Mouse (Mus musculus) heart, embryonic 15.5 days (tissue): Measurements from ENCODE around the gene Zc2hc1c. TPM values are rescaled to one million over a fixed set of nuclear protein-coding genes. Genes with fewer than 3 reads are reported as not detected.
A peak's percentile ranks its signal among the peaks of the same experiment; 100 is the strongest.

Experiments
- ATAC-seq: fragments of 200-750 bp; cut with Nextera tagmentation; replicated peaks from 2 replicates; pipeline ENCODE4 v1.8.0; 2017; ENCODE audit warnings: low read depth, moderate TSS enrichment; ENCODE audit not compliant: insufficient number of reproducible peaks, insufficient read depth, low FRiP score
- H3K27ac ChIP-seq: fragments of 300-500 bp; sonication (generic); 2 replicates; pipeline ENCODE4 v1.5.1; 2015; ENCODE audit warnings: mild to moderate bottlenecking, inconsistent platforms
- H3K27me3 ChIP-seq: fragments of 300-500 bp; sonication (generic); 2 replicates; pipeline ENCODE4 v1.6.1; 2015; ENCODE audit warnings: inconsistent platforms
- H3K36me3 ChIP-seq: fragments of 300-500 bp; sonication (generic); 2 replicates; pipeline ENCODE4 v1.6.1; 2015; ENCODE audit warnings: mild to moderate bottlenecking, inconsistent platforms
- H3K4me1 ChIP-seq: fragments of 300-500 bp; sonication (generic); replicated peaks from 2 replicates; pipeline ENCODE4 v1.6.1; 2015; ENCODE audit warnings: inconsistent platforms
- H3K4me2 ChIP-seq: fragments of 300-500 bp; sonication (generic); 2 replicates; pipeline ENCODE4 v1.6.1; 2015; ENCODE audit warnings: inconsistent platforms, mild to moderate bottlenecking, moderate library complexity
- H3K4me3 ChIP-seq: fragments of 300-500 bp; sonication (generic); 2 replicates; pipeline ENCODE4 v1.5.1; 2015; ENCODE audit warnings: mild to moderate bottlenecking, inconsistent platforms
- H3K9ac ChIP-seq: fragments of 300-500 bp; sonication (generic); 2 replicates; pipeline ENCODE4 v1.6.1; 2015; ENCODE audit warnings: mild to moderate bottlenecking, inconsistent platforms
- H3K9me3 ChIP-seq: fragments of 300-500 bp; sonication (generic); replicated peaks from 2 replicates; pipeline ENCODE4 v1.6.1; 2016; ENCODE audit warnings: inconsistent platforms
- WGBS: fragments of 180-500 bp; shearing (Covaris S2); methylation state at CpG from one replicate; pipeline ENCODE4 v1.1.7; 2015; ENCODE audit warnings: mixed read lengths; 5-methylcytosine and 5-hydroxymethylcytosine counted together
- polyA plus RNA-seq: library from polyadenylated mRNA; unstranded; fragments of >200 nt; fragmentation: Nextera tagmentation; extraction: Ambion mirVana; gene quantifications from 2 replicates; pipeline ENCODE4 v1.2.1, GENCODE M21; 2015

Gene Zc2hc1c
- polyA plus RNA-seq, 1 experiment from 2014 or later: 1.3 TPM

GRCm38 (mm10) chr12:85298127-85298834 lies 9.9 kb downstream of the Zc2hc1c start:
- Histone ChIP-seq H3K4me1 (peaks cover 11% of the 10 kb centered on the region; the same call in 1 of the 2 replicates), H3K27me3 (no peaks in the 10 kb centered on the region), H3K4me2 (no peak overlapping the region), H3K27ac (peak overlapping the region; percentile 35), H3K9me3 (no peaks in the 10 kb centered on the region; the same call in 1 of the 2 replicates), H3K9ac (no peak overlapping the region), H3K36me3 (peaks cover 33% of the 10 kb centered on the region), H3K4me3 (no peak overlapping the region)
- ATAC-seq: no peak
- 68% methylated on average over 11 of the region's 11 CpGs for WGBS

DNA sequence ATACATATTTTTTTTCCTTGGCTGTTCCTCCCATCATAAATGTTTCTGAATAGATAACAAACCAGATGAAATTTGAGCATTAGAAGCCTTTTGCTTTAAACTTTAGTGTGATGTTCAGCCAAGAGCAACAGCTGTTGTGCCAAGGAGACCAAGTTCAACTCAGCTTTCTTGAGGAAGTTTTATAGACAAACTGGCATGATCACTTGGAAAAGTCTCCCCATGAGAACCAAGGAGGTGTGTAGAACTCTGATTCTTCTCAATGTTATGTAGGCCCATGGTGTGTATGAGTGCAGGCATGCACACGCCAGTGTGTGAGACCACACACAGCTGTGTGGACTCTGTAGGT lies 10.4 kb downstream of the Zc2hc1c start:
- no peak for ATAC-seq
- Histone ChIP-seq H3K9ac (no peak overlapping the region), H3K4me1 (peaks cover 11% of the 10 kb centered on the region; the same call in 1 of the 2 replicates), H3K4me3 (no peak overlapping the region), H3K9me3 (no peaks in the 10 kb centered on the region; the same call in 1 of the 2 replicates), H3K4me2 (no peak overlapping the region), H3K36me3 (peaks cover 37% of the 10 kb centered on the region), H3K27me3 (no peaks in the 10 kb centered on the region), H3K27ac (no peak overlapping the region)
- WGBS: 71% methylated on average over 1 of the region's 1 CpGs

DNA sequence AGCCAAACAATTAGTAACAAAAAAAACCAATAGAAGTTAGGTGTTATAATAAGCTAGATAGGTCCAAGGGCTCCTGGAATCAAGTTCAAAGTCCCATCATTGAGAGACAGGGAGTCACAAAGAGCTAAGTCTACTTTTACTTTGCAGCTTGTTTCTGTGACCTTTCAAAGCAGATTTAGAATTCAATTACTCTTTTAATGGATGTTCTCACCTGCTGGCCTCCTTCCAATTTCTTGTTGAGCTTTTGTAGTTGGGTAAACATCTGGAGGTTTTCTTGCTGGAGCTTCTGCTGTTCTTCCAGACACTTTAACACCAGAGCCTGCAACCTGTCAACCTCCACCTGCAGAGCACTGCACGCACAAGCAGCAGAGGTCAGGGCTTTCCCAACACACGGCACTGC lies 14.9 kb downstream of the Zc2hc1c start:
- no peak overlapping the region for H3K27ac ChIP-seq
- 71% methylated on average over 2 of the region's 2 CpGs for WGBS

GRCm38 (mm10) chr12:85304725-85305124 lies 16.3 kb downstream of the Zc2hc1c start:
- WGBS: 60% methylated on average over 4 of the region's 4 CpGs
- Histone ChIP-seq H3K9ac (no peak overlapping the region), H3K36me3 (peaks cover 93% of the 10 kb centered on the region)

More for the DNA sequence above, 14.9 kb downstream of the Zc2hc1c start:
- no peak overlapping the region for H3K4me2 ChIP-seq
- H3K9me3 ChIP-seq: no peaks in the 10 kb centered on the region
- H3K36me3 ChIP-seq: peaks cover 79% of the 10 kb centered on the region
- no peak for ATAC-seq
- H3K27me3 ChIP-seq: no peaks in the 10 kb centered on the region
- H3K9ac ChIP-seq: no peak overlapping the region
- no peak overlapping the region for H3K4me3 ChIP-seq
- H3K4me1 ChIP-seq: peaks cover 8% of the 10 kb centered on the region

GRCm38 (mm10) chr12:85305247-85305892 lies 17.0 kb downstream of the Zc2hc1c start:
- no peaks in the 10 kb centered on the region for H3K27me3 ChIP-seq
- peak overlapping the region; percentile 47; the same call in 1 of the 2 replicates for H3K9ac ChIP-seq
- H3K9me3 ChIP-seq: no peaks in the 10 kb centered on the region
- 0 out of 2 replicates have a peak overlapping the region, but pooled peaks have one; percentile 25 for H3K4me3 ChIP-seq
- WGBS: 37% methylated on average over 16 of the region's 16 CpGs
- H3K27ac ChIP-seq: peak overlapping the region; percentile 67
- H3K4me1 ChIP-seq: peaks cover 8% of the 10 kb centered on the region
- peak overlapping the region; percentile 53 for H3K4me2 ChIP-seq
- peak; percentile 40; the same call in 1 of the 2 replicates for ATAC-seq
- H3K36me3 ChIP-seq: peaks cover 94% of the 10 kb centered on the region

More at GRCm38 (mm10) chr12:85304725-85305124, 16.3 kb downstream of the Zc2hc1c start:
- H3K4me2 ChIP-seq: no peak overlapping the region
- H3K4me1 ChIP-seq: peaks cover 8% of the 10 kb centered on the region
- no peaks in the 10 kb centered on the region for H3K27me3 ChIP-seq
- ATAC-seq: no peak
- H3K9me3 ChIP-seq: no peaks in the 10 kb centered on the region
- no peak overlapping the region for H3K27ac ChIP-seq
- H3K4me3 ChIP-seq: no peak overlapping the region

DNA sequence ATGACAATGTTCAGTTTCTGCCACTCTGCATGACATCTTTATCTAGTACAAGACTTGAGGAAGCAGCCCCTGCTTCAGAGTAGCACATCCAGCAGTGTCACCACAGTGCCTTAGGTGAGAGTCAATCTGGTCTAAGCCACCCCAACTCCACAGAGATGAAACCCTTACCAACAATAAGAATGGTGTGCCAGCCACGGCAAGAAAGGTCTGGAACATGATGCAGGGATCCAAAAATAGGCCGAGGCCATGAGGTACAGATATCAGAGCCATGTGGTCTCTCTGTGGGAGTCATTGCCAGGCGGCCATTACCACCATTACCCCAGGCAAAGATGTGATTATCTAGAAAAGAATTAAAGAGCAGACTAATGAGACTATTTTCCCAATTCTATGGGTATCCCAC lies 20.3 kb downstream of the Zc2hc1c start:
- H3K9ac ChIP-seq: no peak overlapping the region
- H3K9me3 ChIP-seq: no peaks in the 10 kb centered on the region
- H3K4me3 ChIP-seq: no peak overlapping the region
- no peak for ATAC-seq
- peaks cover 96% of the 10 kb centered on the region for H3K36me3 ChIP-seq
- peaks cover 8% of the 10 kb centered on the region for H3K4me1 ChIP-seq
- H3K27ac ChIP-seq: no peak overlapping the region
- H3K27me3 ChIP-seq: no peaks in the 10 kb centered on the region
- H3K4me2 ChIP-seq: no peak overlapping the region
- 46% methylated on average over 3 of the region's 3 CpGs for WGBS

DNA sequence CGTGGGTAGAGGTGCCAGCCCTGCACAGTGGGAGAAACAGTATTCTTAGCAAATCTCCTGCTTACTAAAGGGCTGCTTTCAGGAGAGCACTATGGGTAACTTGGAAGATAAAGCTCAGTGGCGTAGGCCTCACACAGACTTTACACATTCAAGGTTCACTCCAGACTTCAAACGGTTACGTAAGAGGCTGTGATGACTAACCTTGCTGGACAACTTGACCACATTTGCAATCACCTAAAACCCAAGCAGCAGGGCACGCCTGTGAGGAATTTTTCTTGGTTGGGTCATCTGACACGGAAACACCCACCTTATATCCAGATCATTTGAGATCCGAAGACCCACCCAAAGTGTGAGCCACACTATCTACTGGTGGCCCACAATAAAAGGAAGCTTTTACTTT lies 41.8 kb downstream of the Zc2hc1c start:
- H3K4me3 ChIP-seq: no peak overlapping the region
- no peaks in the 10 kb centered on the region for H3K27me3 ChIP-seq
- H3K4me2 ChIP-seq: no peak overlapping the region
- H3K36me3 ChIP-seq: peaks cover 80% of the 10 kb centered on the region
- H3K9me3 ChIP-seq: no peaks in the 10 kb centered on the region
- no peak overlapping the region for H3K27ac ChIP-seq
- 84% methylated on average over 7 of the region's 7 CpGs for WGBS
- H3K4me1 ChIP-seq: no peaks in the 10 kb centered on the region
- no peak overlapping the region for H3K9ac ChIP-seq
- no peak for ATAC-seq

DNA sequence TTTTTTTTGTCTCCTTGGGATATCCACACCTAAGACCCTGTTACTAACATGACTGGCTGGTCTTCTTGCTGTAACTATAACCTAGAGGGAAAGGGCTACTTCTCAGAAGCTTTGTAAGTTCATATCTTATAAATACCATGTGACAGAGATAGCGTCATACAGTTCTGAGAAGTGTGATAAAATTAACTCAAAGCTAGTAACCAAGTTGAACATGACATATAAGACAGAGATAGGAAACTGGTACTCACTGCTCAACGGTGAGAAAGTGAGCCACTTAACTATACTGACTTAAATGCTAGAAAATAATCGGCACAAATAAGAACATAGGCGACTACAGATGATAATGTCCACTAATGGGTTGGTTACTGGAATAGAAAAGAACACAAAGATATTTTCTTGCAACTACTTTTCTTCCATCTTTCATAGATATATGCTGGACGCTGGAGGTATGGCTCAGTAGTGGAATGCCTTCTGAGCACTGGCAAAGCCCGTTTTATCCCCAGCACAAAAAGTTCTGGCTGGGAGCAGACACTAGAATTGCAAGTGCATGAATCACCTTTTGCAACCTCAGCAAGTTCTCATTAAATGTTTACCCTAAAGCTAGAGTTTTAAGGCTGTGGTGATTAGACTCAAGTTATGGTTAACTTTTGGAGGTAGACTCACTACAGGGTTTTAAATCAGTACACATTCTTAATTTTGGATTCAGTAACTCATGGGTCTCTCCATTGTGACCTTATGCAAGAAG lies 49.3 kb downstream of the Zc2hc1c start:
- no peaks in the 10 kb centered on the region for H3K9me3 ChIP-seq
- WGBS: 55% methylated on average over 6 of the region's 6 CpGs
- H3K36me3 ChIP-seq: peaks cover 21% of the 10 kb centered on the region
- no peak for ATAC-seq
- no peak overlapping the region for H3K27ac ChIP-seq
- H3K27me3 ChIP-seq: no peaks in the 10 kb centered on the region
- peaks cover 22% of the 10 kb centered on the region for H3K4me1 ChIP-seq
- H3K4me3 ChIP-seq: peak overlapping the region; percentile 95
- peak overlapping the region; percentile 77 for H3K4me2 ChIP-seq
- H3K9ac ChIP-seq: peak overlapping the region; percentile 96

DNA sequence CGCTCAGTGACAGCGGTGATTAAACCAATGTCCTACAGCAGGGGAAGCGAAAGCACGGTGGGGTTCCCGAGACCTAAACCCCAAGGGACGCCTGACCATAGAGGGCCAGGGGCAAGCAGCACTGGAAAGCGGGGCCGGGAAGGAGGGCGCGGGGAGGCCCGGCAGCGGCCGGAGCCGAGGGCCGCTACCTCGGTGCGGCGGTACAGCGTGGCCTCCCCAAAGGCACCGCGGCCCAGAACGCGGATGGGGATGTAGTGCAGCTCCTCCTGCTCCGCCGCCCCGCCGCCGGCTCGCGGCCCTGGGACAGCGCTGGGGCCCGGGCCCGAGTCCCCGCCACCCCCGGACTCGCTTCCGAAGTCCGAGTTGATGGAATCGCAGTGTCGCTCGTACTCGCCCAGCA lies 50.4 kb downstream of the Zc2hc1c start:
- peak; percentile 66 for ATAC-seq
- under 1% methylated on average over 42 of the region's 42 CpGs for WGBS
- Histone ChIP-seq H3K27ac (peak overlapping the region; percentile 91), H3K9me3 (no peaks in the 10 kb centered on the region), H3K9ac (peak overlapping the region; percentile 96), H3K27me3 (no peaks in the 10 kb centered on the region), H3K4me2 (peak overlapping the region; percentile 77), H3K4me1 (peaks cover 22% of the 10 kb centered on the region), H3K36me3 (peaks cover 16% of the 10 kb centered on the region), H3K4me3 (peak overlapping the region; percentile 95)

DNA sequence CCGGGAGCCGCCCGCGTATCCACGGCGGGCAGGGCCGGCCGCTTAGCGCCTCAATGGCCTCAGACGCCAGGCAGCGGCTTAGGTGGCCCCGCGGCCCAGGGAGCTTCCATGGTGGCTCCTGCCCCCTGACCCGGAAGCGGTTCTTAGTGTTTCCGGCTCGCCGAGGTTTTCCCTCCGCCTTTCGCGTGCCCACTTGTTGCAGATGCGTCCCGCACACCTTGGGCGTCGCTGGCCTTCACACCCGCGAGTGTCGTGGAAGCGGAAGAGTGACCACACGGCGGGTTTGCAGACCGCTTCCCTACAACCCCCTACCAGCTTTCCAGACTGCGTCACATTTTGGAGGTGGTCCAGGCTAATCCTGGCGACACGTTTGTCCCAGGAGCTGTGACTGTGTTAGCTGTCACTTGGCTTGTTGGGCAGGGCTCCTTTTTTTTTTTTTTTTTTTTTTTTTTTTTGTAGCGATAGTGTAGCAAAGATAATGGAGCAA lies 50.9 kb downstream of the Zc2hc1c start, which contains the start of gene Nek9:
TSS of gene Nek9 (minus strand) at position 120 of the 487 bp plus-strand sequence.
- peak within 1 kb of the TSS; percentile 77 for H3K4me2 ChIP-seq
- H3K9me3 ChIP-seq: no peaks in the 10 kb centered on the region
- no peaks in the 10 kb centered on the region for H3K27me3 ChIP-seq
- peak within 1 kb of the TSS; percentile 91 for H3K27ac ChIP-seq
- H3K4me3 ChIP-seq: peak within 1 kb of the TSS; percentile 95
- H3K36me3 ChIP-seq: peaks cover 12% of the 10 kb centered on the region
- WGBS: under 1% methylated on average over 36 of the region's 36 CpGs
- peak within 1 kb of the TSS; percentile 96 for H3K9ac ChIP-seq
- ATAC-seq: peak; percentile 85
- H3K4me1 ChIP-seq: peaks cover 22% of the 10 kb centered on the region

- Histone ChIP-seq H3K4me2 (peak overlapping the region; percentile 77), H3K27ac (peak overlapping the region; percentile 73), H3K27me3 (no peaks in the 10 kb centered on the region), H3K9ac (no peak overlapping the region), H3K36me3 (peaks cover 7% of the 10 kb centered on the region; the same call in 1 of the 2 replicates), H3K9me3 (no peaks in the 10 kb centered on the region), H3K4me3 (peak overlapping the region; percentile 95), H3K4me1 (peaks cover 22% of the 10 kb centered on the region)
- ATAC-seq: no peak
- 31% methylated on average over 4 of the region's 4 CpGs for whole genome bisulfite sequencing
Measured at GRCm38 (mm10) chr12:85339947-85340346, 51.6 kb downstream of the Zc2hc1c start.
